Mouse (Mus musculus): ENCODE data around the gene Dpp9. TPM values are rescaled to one million over a fixed set of nuclear protein-coding genes. Genes with fewer than 3 reads are reported as not detected.

Gene Dpp9
- polyA plus RNA-seq, 1 experiment: 54.7 TPM

- no peak for DNase-seq
- WGBS: 100% methylated on average over 3 of the region's 3 CpGs
- TF ChIP-seq POLR2A (IDR thresholded peaks at IDR 0.05; ENCODE audit: borderline replicate concordance, insufficient read depth, low read length): no peak
- no peak for TF ChIP-seq CTCF (IDR thresholded peaks at IDR 0.05; ENCODE audit: borderline replicate concordance, insufficient read depth, low read depth, low read length)
- Histone ChIP-seq H3K4me3 (replicated peaks; ENCODE audit: insufficient read depth, low read depth, low read length) (no peak overlapping the region), H3K4me1 (ENCODE audit: control insufficient read depth, insufficient read depth, low read length) (no peaks in the 10 kb centered on the region), H3K27me3 (ENCODE audit: control insufficient read depth, insufficient read depth, low read length) (no peaks in the 10 kb centered on the region), H3K27ac (ENCODE audit: insufficient read depth, low read length) (no peak overlapping the region)
Observed at GRCm38 (mm10) chr17:56175416-56175815, 43.3 kb downstream of the Dpp9 start.

- H3K27ac ChIP-seq (ENCODE audit: insufficient read depth, low read length): no peak overlapping the region
- WGBS: 59% methylated on average over 10 of the region's 10 CpGs
- TF ChIP-seq POLR2A (IDR thresholded peaks at IDR 0.05; ENCODE audit: borderline replicate concordance, insufficient read depth, low read length): no peak
- no peak for DNase-seq
- no peaks in the 10 kb centered on the region for H3K4me1 ChIP-seq (ENCODE audit: control insufficient read depth, insufficient read depth, low read length)
- H3K4me3 ChIP-seq (replicated peaks; ENCODE audit: insufficient read depth, low read depth, low read length): no peak overlapping the region
- H3K27me3 ChIP-seq (ENCODE audit: control insufficient read depth, insufficient read depth, low read length): no peaks in the 10 kb centered on the region
Observed at GRCm38 (mm10) chr17:56173401-56174046, 45.2 kb downstream of the Dpp9 start.

- Histone ChIP-seq H3K4me1 (ENCODE audit: control insufficient read depth, insufficient read depth, low read length) (no peaks in the 10 kb centered on the region), H3K4me3 (replicated peaks; ENCODE audit: insufficient read depth, low read depth, low read length) (no peak overlapping the region), H3K27me3 (ENCODE audit: control insufficient read depth, insufficient read depth, low read length) (no peaks in the 10 kb centered on the region), H3K27ac (ENCODE audit: insufficient read depth, low read length) (no peak overlapping the region)
- WGBS: 58% methylated on average over 17 of the region's 17 CpGs
- no peak for DNase-seq
- TF ChIP-seq POLR2A (IDR thresholded peaks at IDR 0.05; ENCODE audit: borderline replicate concordance, insufficient read depth, low read length) (no peak), CTCF (IDR thresholded peaks at IDR 0.05; ENCODE audit: borderline replicate concordance, insufficient read depth, low read depth, low read length) (no peak)
Observed at GRCm38 (mm10) chr17:56171881-56172280, 46.8 kb downstream of the Dpp9 start.

GRCm38 (mm10) chr17:56171456-56171855 lies 47.2 kb downstream of the Dpp9 start:
- WGBS: 15% methylated on average over 9 of the region's 9 CpGs
- no peaks in the 10 kb centered on the region for H3K27me3 ChIP-seq (ENCODE audit: control insufficient read depth, insufficient read depth, low read length)

GRCm38 (mm10) chr17:56170636-56171035 lies 48.1 kb downstream of the Dpp9 start:
- H3K27ac ChIP-seq (ENCODE audit: insufficient read depth, low read length): no peak overlapping the region

More at GRCm38 (mm10) chr17:56171456-56171855, 47.2 kb downstream of the Dpp9 start:
- no peak for DNase-seq
- TF ChIP-seq CTCF (IDR thresholded peaks at IDR 0.05; ENCODE audit: borderline replicate concordance, insufficient read depth, low read depth, low read length) (no peak), POLR2A (IDR thresholded peaks at IDR 0.05; ENCODE audit: borderline replicate concordance, insufficient read depth, low read length) (no peak)
- H3K4me1 ChIP-seq (ENCODE audit: control insufficient read depth, insufficient read depth, low read length): no peaks in the 10 kb centered on the region
- no peak overlapping the region for H3K4me3 ChIP-seq (replicated peaks; ENCODE audit: insufficient read depth, low read depth, low read length)
- no peak overlapping the region for H3K27ac ChIP-seq (ENCODE audit: insufficient read depth, low read length)

GRCm38 (mm10) chr17:56169830-56170229 lies 48.9 kb downstream of the Dpp9 start:
- 71% methylated on average over 6 of the region's 6 CpGs for WGBS
- TF ChIP-seq CTCF (IDR thresholded peaks at IDR 0.05; ENCODE audit: borderline replicate concordance, insufficient read depth, low read depth, low read length) (no peak), POLR2A (IDR thresholded peaks at IDR 0.05; ENCODE audit: borderline replicate concordance, insufficient read depth, low read length) (no peak)
- Histone ChIP-seq H3K4me1 (ENCODE audit: control insufficient read depth, insufficient read depth, low read length) (no peaks in the 10 kb centered on the region), H3K27me3 (ENCODE audit: control insufficient read depth, insufficient read depth, low read length) (no peaks in the 10 kb centered on the region), H3K27ac (ENCODE audit: insufficient read depth, low read length) (no peak overlapping the region), H3K4me3 (replicated peaks; ENCODE audit: insufficient read depth, low read depth, low read length) (no peak overlapping the region)
- no peak for DNase-seq

More at GRCm38 (mm10) chr17:56170636-56171035, 48.1 kb downstream of the Dpp9 start:
- TF ChIP-seq CTCF (IDR thresholded peaks at IDR 0.05; ENCODE audit: borderline replicate concordance, insufficient read depth, low read depth, low read length) (no peak), POLR2A (IDR thresholded peaks at IDR 0.05; ENCODE audit: borderline replicate concordance, insufficient read depth, low read length) (no peak)
- WGBS: 26% methylated on average over 10 of the region's 10 CpGs
- Histone ChIP-seq H3K4me3 (replicated peaks; ENCODE audit: insufficient read depth, low read depth, low read length) (no peak overlapping the region), H3K27me3 (ENCODE audit: control insufficient read depth, insufficient read depth, low read length) (no peaks in the 10 kb centered on the region), H3K4me1 (ENCODE audit: control insufficient read depth, insufficient read depth, low read length) (no peaks in the 10 kb centered on the region)
- DNase-seq: no peak

- H3K4me1 ChIP-seq (ENCODE audit: control insufficient read depth, insufficient read depth, low read length): no peaks in the 10 kb centered on the region
- TF ChIP-seq POLR2A (IDR thresholded peaks at IDR 0.05; ENCODE audit: borderline replicate concordance, insufficient read depth, low read length) (no peak), CTCF (IDR thresholded peaks at IDR 0.05; ENCODE audit: borderline replicate concordance, insufficient read depth, low read depth, low read length) (no peak)
- H3K27ac ChIP-seq (ENCODE audit: insufficient read depth, low read length): no peak overlapping the region
- WGBS: 35% methylated on average over 11 of the region's 11 CpGs
- H3K4me3 ChIP-seq (replicated peaks; ENCODE audit: insufficient read depth, low read depth, low read length): no peak overlapping the region
- no peaks in the 10 kb centered on the region for H3K27me3 ChIP-seq (ENCODE audit: control insufficient read depth, insufficient read depth, low read length)
- DNase-seq: no peak
Observed at GRCm38 (mm10) chr17:56165671-56166070, 53.0 kb downstream of the Dpp9 start.

- no peak for TF ChIP-seq CTCF (IDR thresholded peaks at IDR 0.05; ENCODE audit: borderline replicate concordance, insufficient read depth, low read depth, low read length)
- no peak for TF ChIP-seq POLR2A (IDR thresholded peaks at IDR 0.05; ENCODE audit: borderline replicate concordance, insufficient read depth, low read length)
- DNase-seq: no peak
- 16% methylated on average over 3 of the region's 3 CpGs for WGBS
Observed at GRCm38 (mm10) chr17:56164510-56164909, 54.2 kb downstream of the Dpp9 start.

More at GRCm38 (mm10) chr17:56164510-56164909, 54.2 kb downstream of the Dpp9 start:
- H3K27ac ChIP-seq (ENCODE audit: insufficient read depth, low read length): no peak overlapping the region
- no peaks in the 10 kb centered on the region for H3K4me1 ChIP-seq (ENCODE audit: control insufficient read depth, insufficient read depth, low read length)
- no peaks in the 10 kb centered on the region for H3K27me3 ChIP-seq (ENCODE audit: control insufficient read depth, insufficient read depth, low read length)
- H3K4me3 ChIP-seq (replicated peaks; ENCODE audit: insufficient read depth, low read depth, low read length): no peak overlapping the region
